In genomic region chr2:151921068-151921467, GRCm38 (mm10) we compare ENCODE assay signal across 9 mouse cellular contexts. TPM values are rescaled to one million over a fixed set of nuclear protein-coding genes. Genes with fewer than 3 reads are reported as not detected.
"Had no signal": no experiment of that assay in that cellular context is flagged by ENCODE, and none has a peak within 500 bp of the region (broad histone marks: within the 10 kb centered on the region; RNA-seq: fewer than 3 reads in every experiment).

No protein-coding gene starts in this region.

- DNase-seq: kidney, adult 8-10 months; midbrain, embryonic 14.5 days; thymus, postnatal 4 days had no signal

- H3K9ac ChIP-seq: liver, embryonic 14.5 days; neural tube, embryonic 12.5 days had no signal

- H3K27ac ChIP-seq: left cerebral cortex, adult 2 months; liver, embryonic 14.5 days; neural tube, embryonic 12.5 days had no signal

- ATAC-seq: inflammation-experienced regulatory T-cells, adult 6 months; intestine, postnatal 0 days had no signal

- H3K36me3 ChIP-seq: neural tube, embryonic 12.5 days had no signal

- H3K27me3 ChIP-seq: neural tube, embryonic 12.5 days had no signal

- H3K4me2 ChIP-seq: neural tube, embryonic 12.5 days had no signal

- H3K9me3 ChIP-seq: neural tube, embryonic 12.5 days had no signal

- H3K4me3 ChIP-seq: left cerebral cortex, adult 2 months; neural tube, embryonic 12.5 days had no signal

RNA-seq across cellular contexts. Expression of gene Angpt4, which starts 10.1 kb away (rescaled TPM):
- polyA plus RNA-seq: inflammation-experienced regulatory T-cells, adult 6 months; limb, embryonic 11.5 days had no signal
